ENCODE assay signal across 9 mouse cellular contexts in the genomic region with DNA sequence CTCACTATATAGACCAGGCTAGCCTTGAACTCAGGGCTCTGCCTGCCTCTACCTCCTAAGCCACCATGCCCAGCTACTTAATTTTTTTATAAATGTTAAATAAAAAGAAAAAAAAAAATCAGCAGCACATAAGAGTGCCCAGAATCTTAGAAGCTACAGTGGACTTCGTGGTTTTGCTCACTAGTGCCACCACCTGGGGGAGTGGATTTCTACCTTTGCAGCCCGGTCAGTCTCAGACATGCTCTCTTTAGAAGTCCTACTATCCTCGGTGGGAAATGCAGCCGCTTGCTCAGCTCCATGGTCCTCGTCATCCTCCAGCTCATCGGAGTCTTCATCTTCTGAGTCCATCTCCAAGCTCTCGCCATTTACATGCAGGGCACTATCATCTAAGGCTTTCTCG. TPM values are rescaled to one million over a fixed set of nuclear protein-coding genes. Genes with fewer than 3 reads are reported as not detected.
DNase-seq lines count a peak whose midpoint lies in the region; ATAC-seq lines count a peak whose summit lies in the region.
"Had no signal": no experiment of that assay in that cellular context is flagged by ENCODE, and none has a peak within 500 bp of the region (broad histone marks: within the 10 kb centered on the region; RNA-seq: fewer than 3 reads in every experiment).

No protein-coding gene starts in this region.

- 91% methylated on average over 8 of the region's 8 CpGs for WGBS in kidney, embryonic 16.5 days

- no peak overlapping the region for H3K27ac ChIP-seq in kidney, embryonic 16.5 days (ENCODE audit: low read length)

- no peak overlapping the region for H3K9ac ChIP-seq in kidney, embryonic 16.5 days (replicated peaks; ENCODE audit: low read length)

- ATAC-seq in CD4-positive, CD25-positive, alpha-beta regulatory T cell, adult 4 months: no peak
- no peak for ATAC-seq in kidney, embryonic 16.5 days (ENCODE audit: low FRiP score, low TSS enrichment)
- peak; percentile 62; the same call in 1 of the 2 replicates for ATAC-seq in frontal cortex, adult (ENCODE audit: low TSS enrichment)
- ATAC-seq in erythroid progenitor cell, adult 5-6 weeks (replicated peaks; ENCODE audit: low FRiP score, poor library complexity, severe bottlenecking): no peak

- H3K4me2 ChIP-seq in kidney, embryonic 16.5 days (replicated peaks; ENCODE audit: low read depth, low read length): no peak overlapping the region

- no peak overlapping the region for H3K4me3 ChIP-seq in kidney, embryonic 16.5 days (ENCODE audit: low read length)
- H3K4me3 ChIP-seq: myocyte had no signal

- no peaks in the 10 kb centered on the region for H3K4me1 ChIP-seq in kidney, embryonic 16.5 days (ENCODE audit: insufficient read depth, low read length)

- H3K9me3 ChIP-seq in kidney, embryonic 16.5 days (ENCODE audit: low read length): no peaks in the 10 kb centered on the region

- H3K27me3 ChIP-seq in kidney, embryonic 16.5 days (ENCODE audit: insufficient read depth, low read length): no peaks in the 10 kb centered on the region

- DNase-seq in CD4-positive, CD25-positive, alpha-beta regulatory T cell, adult 2 months (ENCODE audit: low read depth, low spot score): peak; percentile 34
- DNase-seq in kidney, adult 9 months: peak; percentile 20
- peak; percentile 58 for DNase-seq in ES-CJ7 (ENCODE audit: low read depth, low spot score)
- DNase-seq in thymus, postnatal 36 days: peak; percentile 9 to 11

- peaks cover 38% of the 10 kb centered on the region for H3K36me3 ChIP-seq in kidney, embryonic 16.5 days (ENCODE audit: insufficient read depth, low read length)

RNA-seq across cellular contexts. Expression of gene Ehmt1, which starts 56.4 kb away (rescaled TPM):
- polyA plus RNA-seq in CD4-positive, CD25-positive, alpha-beta regulatory T cell, adult 4 months (2017; shearing (Covaris generic)): 10 to 100 TPM; 49.2 to 76.4 TPM
- polyA plus RNA-seq in kidney, embryonic 16.5 days (2015; fragmentation: Nextera tagmentation; extraction: Ambion mirVana): 87.7 and 91.7 TPM in 2 replicates
- total RNA-seq in erythroid progenitor cell, adult 5-6 weeks (2015; ENCODE audit: low replicate concordance): 13.8 and 36.0 TPM in 2 replicates
- 60.5 and 74.0 TPM in 2 replicates for total RNA-seq in erythroid progenitor cell, adult 5-6 weeks (2017; ENCODE audit: low replicate concordance)
